Mouse (Mus musculus) liver, postnatal 0 days (tissue): ENCODE results near the gene Szt2. TPM values are rescaled to one million over a fixed set of nuclear protein-coding genes. Genes with fewer than 3 reads are reported as not detected.
A peak's percentile ranks its signal among the peaks of the same experiment; 100 is the strongest.

ENCODE experiments used
- ATAC-seq: fragments of 200-750 bp; cut with Nextera tagmentation; 2 replicates; pipeline ENCODE4 v1.8.0; 2017; ENCODE audit warnings: mild to moderate bottlenecking, moderate library complexity
- DNase-seq: peaks from one replicate; pipeline ENCODE4 v3.0.0-alpha.2; 2016
- H3K27ac ChIP-seq: fragments of 300-500 bp; sonication (generic); 2 replicates; pipeline ENCODE4 v1.5.1; 2014; ENCODE audit warnings: antibody characterized with exemption, moderate library complexity, mild to moderate bottlenecking, low read depth
- H3K27me3 ChIP-seq: fragments of 300-500 bp; sonication (generic); 2 replicates; pipeline ENCODE4 v1.6.1; 2014; ENCODE audit warnings: low read length, control low read depth, mixed read lengths; ENCODE audit not compliant: insufficient read depth
- H3K36me3 ChIP-seq: fragments of 300-500 bp; sonication (generic); replicated peaks from 2 replicates; pipeline ENCODE4 v1.6.1; 2014; ENCODE audit warnings: mild to moderate bottlenecking, control low read depth, low read length, moderate library complexity, mixed read lengths; ENCODE audit not compliant: insufficient read depth
- H3K4me1 ChIP-seq: fragments of 300-500 bp; sonication (generic); 2 replicates; pipeline ENCODE4 v1.6.1; 2014; ENCODE audit warnings: antibody characterized with exemption, mild to moderate bottlenecking, control low read depth; ENCODE audit not compliant: insufficient read depth
- H3K4me2 ChIP-seq: fragments of 300-500 bp; sonication (generic); 2 replicates; pipeline ENCODE4 v1.6.1; 2014; ENCODE audit warnings: low read depth, mild to moderate bottlenecking, low read length, moderate library complexity, mixed read lengths
- H3K4me3 ChIP-seq: fragments of 300-500 bp; sonication (generic); 2 replicates; pipeline ENCODE4 v1.5.1; 2014; ENCODE audit warnings: low read depth, low read length
- H3K9ac ChIP-seq: fragments of 300-500 bp; sonication (generic); replicated peaks from 2 replicates; pipeline ENCODE4 v1.6.1; 2014; ENCODE audit warnings: mild to moderate bottlenecking, moderate library complexity
- H3K9me3 ChIP-seq: fragments of 300-500 bp; sonication (generic); 2 replicates; pipeline ENCODE4 v1.6.1; 2016; ENCODE audit warnings: mild to moderate bottlenecking, control low read depth, low read length, mixed read lengths
- CTCF ChIP-seq: sonication (generic); IDR thresholded peaks from 2 replicates; pipeline ENCODE4 v1.5.1; 2016; ENCODE audit warnings: antibody characterized with exemption, low read depth
- EP300 ChIP-seq: IDR thresholded peaks from 2 replicates; pipeline ENCODE4 v1.6.1; 2016; ENCODE audit warnings: antibody characterized with exemption, low read depth, mild to moderate bottlenecking
- WGBS: fragments of 180-500 bp; shearing (Covaris S2); extraction: QIAGEN DNeasy Blood & Tissue Kit; methylation state at CpG from one replicate; pipeline ENCODE4 v1.1.7; 2014; ENCODE audit not compliant: insufficient replicate concordance; 5-methylcytosine and 5-hydroxymethylcytosine counted together
- polyA plus RNA-seq: library from polyadenylated mRNA; unstranded; fragments of >200 nt; fragmentation: Nextera tagmentation; extraction: Ambion mirVana; gene quantifications from 2 replicates; pipeline ENCODE4 v1.2.1, GENCODE M21; 2015

The Szt2 gene
- polyA plus RNA-seq, 1 experiment from 2014 or later: 1.9 TPM

DNA sequence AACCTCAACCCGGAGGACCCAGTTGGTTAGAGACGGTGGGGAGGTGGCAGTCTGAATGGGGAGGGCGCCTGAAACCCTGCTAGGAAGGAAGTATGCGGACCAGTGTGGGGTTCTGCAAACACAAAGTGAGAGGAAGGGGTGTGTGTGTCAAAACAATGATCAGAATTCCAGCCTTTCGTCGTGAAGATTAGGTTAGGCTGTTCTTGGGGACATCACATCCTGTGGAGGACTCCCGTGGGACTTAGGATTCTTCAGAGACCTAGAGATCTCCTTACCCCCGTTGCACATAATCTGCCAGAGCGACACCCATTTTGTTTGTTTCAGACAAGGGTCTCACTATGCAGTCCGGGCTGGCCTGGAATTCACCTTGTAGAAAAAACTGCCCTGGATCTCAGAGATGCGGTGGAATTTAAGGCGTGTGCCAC is 28.8 kb upstream of the Szt2 start:
- H3K4me1 ChIP-seq: peaks cover 21% of the 10 kb centered on the region
- no peaks in the 10 kb centered on the region for H3K9me3 ChIP-seq
- TF ChIP-seq EP300 (no peak), CTCF (no peak)
- H3K4me2 ChIP-seq: peak overlapping the region; percentile 84
- no peaks in the 10 kb centered on the region for H3K27me3 ChIP-seq
- peak; percentile 31 for DNase-seq
- H3K4me3 ChIP-seq: peak overlapping the region; percentile 76
- H3K27ac ChIP-seq: peak overlapping the region; percentile 80
- 10% methylated on average over 12 of the region's 12 CpGs for WGBS
- H3K9ac ChIP-seq: peak overlapping the region; percentile 85
- peak; percentile 34 for ATAC-seq
- peaks cover 26% of the 10 kb centered on the region for H3K36me3 ChIP-seq

- Histone ChIP-seq H3K4me2 (peak within 1 kb of the TSS; percentile 84), H3K4me3 (peak within 1 kb of the TSS; percentile 76), H3K9ac (peak within 1 kb of the TSS; percentile 85), H3K36me3 (peaks cover 34% of the 10 kb centered on the region), H3K9me3 (no peaks in the 10 kb centered on the region), H3K27me3 (no peaks in the 10 kb centered on the region), H3K27ac (peak within 1 kb of the TSS; percentile 80), H3K4me1 (peaks cover 30% of the 10 kb centered on the region)
- DNase-seq (peak; percentile 91), ATAC-seq (peak; percentile 96)
- TF ChIP-seq EP300 (peak; percentile 77; the same call in 1 of the 2 replicates), CTCF (no peak)
- WGBS: under 1% methylated on average over 67 of the region's 67 CpGs
Observed at GRCm38 (mm10) chr4:118436820-118437603, 27.9 kb upstream of the Szt2 start, which contains the start of gene Cdc20. TSS of gene Cdc20 (minus strand) at chr4:118437352.

DNA sequence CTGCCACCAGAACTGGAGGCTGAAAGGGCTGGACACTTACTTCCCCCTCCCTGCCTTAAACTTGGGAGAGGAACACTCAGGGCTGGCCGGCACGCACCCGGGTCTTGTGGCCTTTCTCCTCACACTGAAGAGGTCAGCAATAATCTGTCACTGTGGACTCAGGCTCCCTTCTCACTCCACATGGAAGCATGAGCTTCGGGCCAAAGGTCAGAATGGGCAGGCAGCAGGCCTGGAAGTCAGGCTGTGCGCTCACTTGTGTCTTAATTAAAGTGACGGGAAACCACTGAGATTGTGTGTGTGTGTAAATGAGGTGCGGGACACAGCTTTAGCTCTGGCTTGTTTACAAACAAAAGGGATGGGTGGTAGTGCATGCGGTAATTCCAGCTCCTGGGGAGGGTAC is 23.3 kb upstream of the Szt2 start:
- DNase-seq (no peak), ATAC-seq (no peak)
- Histone ChIP-seq H3K4me2 (no peak overlapping the region), H3K9me3 (no peaks in the 10 kb centered on the region), H3K27me3 (no peaks in the 10 kb centered on the region), H3K4me3 (no peak overlapping the region), H3K36me3 (peaks cover 54% of the 10 kb centered on the region), H3K27ac (0 out of 2 replicates have a peak overlapping the region, but pooled peaks have one; percentile 12), H3K9ac (no peak overlapping the region), H3K4me1 (peaks cover 56% of the 10 kb centered on the region)
- no peak for TF ChIP-seq EP300
- TF ChIP-seq CTCF: no peak
- 64% methylated on average over 8 of the region's 8 CpGs for WGBS

DNA sequence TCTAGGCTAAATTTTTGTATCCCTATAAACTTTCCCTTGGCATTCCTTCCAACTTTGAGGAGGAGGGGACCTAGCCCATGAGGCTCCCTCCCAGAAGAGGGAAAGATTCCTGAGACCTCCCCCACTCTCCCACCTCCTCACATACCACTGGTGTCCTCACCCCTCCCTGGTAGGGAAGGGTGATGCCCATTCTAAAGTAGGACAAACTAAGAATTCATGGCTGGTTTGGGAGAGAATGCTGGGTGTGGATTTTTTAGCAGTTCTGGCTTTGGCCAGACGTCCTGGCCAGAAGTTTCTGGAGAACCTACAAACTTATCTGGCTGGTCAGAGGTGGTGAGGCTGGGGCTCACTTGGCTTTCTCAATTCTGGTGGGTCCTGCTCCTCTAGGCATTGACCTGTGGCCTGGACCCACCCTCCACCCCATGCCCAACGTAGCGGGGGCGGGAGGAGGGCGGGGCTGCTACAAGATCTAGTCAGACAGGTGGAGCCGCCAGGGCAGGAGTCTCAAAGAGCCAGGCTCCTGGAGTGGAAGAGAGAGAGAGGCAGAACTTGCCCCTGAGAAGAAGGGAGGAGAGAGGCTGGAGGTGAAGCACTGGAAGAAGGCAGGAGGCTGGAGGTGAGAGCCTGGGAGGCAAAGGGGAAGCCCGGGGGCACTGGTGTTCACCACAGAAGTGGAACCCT is 20.3 kb upstream of the Szt2 start:
- H3K4me2 ChIP-seq: peak overlapping the region; percentile 98
- DNase-seq: peak; percentile 47

DNA sequence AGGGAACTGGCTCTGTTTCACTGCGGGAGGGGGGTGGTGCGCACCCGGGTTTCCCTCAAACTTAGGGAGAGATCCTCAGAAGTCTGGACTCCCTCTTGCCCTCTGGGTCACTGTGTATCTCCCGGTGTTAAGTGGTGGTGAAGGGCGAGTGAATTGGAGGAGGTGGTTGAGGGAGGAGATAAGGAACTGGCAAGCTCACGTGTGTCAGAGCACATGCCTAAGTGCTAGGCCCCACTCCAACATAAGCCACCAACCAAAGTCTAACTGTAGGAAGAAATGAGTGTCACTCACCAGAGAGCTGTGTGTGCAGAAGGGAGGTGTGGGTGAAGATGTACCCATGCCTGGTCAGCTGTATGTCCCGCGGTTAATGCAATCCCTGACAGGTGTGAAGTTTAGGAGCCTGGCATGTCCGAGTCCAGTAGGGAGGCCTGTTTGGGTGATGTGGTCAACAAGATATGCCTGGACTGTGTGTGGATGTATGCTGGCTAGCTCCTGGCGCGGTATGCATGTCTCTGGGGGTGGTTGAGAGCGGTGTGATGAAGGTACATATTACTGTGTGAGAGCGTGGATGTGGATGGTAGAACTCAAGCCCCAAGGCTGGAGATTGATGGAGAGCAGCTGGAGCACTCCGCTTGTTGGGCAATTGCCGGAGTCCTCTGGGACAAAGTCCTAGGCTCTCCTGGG is 19.6 kb upstream of the Szt2 start:
- ATAC-seq: peak; percentile 20
- peak; percentile 40 for DNase-seq

More for the DNA sequence above, 20.3 kb upstream of the Szt2 start:
- no peaks in the 10 kb centered on the region for H3K9me3 ChIP-seq
- H3K36me3 ChIP-seq: peaks cover 45% of the 10 kb centered on the region
- peak overlapping the region; percentile 90 for H3K9ac ChIP-seq
- H3K4me3 ChIP-seq: peak overlapping the region; percentile 85
- TF ChIP-seq EP300 (no peak), CTCF (no peak)
- WGBS: 17% methylated on average over 7 of the region's 7 CpGs
- no peak for ATAC-seq
- peak overlapping the region; percentile 93 for H3K27ac ChIP-seq
- H3K27me3 ChIP-seq: no peaks in the 10 kb centered on the region
- peaks cover 59% of the 10 kb centered on the region for H3K4me1 ChIP-seq

More for the DNA sequence above, 19.6 kb upstream of the Szt2 start:
- peak overlapping the region; percentile 93 for H3K27ac ChIP-seq
- H3K4me3 ChIP-seq: peak overlapping the region; percentile 85
- TF ChIP-seq CTCF (no peak), EP300 (no peak)
- no peaks in the 10 kb centered on the region for H3K9me3 ChIP-seq
- H3K4me1 ChIP-seq: peaks cover 66% of the 10 kb centered on the region
- H3K9ac ChIP-seq: peak overlapping the region; percentile 90
- H3K36me3 ChIP-seq: peaks cover 39% of the 10 kb centered on the region
- WGBS: 21% methylated on average over 15 of the region's 15 CpGs
- peak overlapping the region; percentile 98 for H3K4me2 ChIP-seq
- H3K27me3 ChIP-seq: no peaks in the 10 kb centered on the region
